Mouse (Mus musculus) telencephalon, adult 2 months (tissue): ENCODE data around the gene Qpctl.
"Not testable (repeated sequence)": the region's sequence is repeated elsewhere in the genome, so short reads cannot be mapped to it uniquely, and the experiment has no call there.

ENCODE experiments used
- DNase-seq: peaks from one replicate; pipeline ENCODE4 v3.0.0-alpha.2; 2011; ENCODE audit warnings: low read depth, low spot score

Gene Qpctl

DNA sequence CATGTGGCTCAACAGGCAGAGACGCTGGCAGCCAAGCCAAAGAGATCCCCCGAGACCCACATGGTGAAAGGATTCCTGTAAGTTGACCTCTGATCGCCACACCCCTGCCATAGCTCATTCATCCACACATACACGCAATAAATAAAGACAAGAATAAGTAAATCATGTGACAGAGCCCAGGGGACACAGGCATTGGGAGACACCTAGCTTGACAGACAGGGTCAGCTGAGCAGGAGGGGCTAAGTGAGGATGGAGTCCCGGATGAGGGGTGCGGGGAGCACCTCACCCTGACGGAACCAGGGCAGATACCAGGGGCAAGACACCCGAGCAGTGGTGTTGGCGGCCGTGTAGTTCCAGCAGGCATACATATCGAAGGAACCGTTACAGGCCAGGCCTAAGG lies 14.7 kb upstream of the Qpctl start:
- no peak for DNase-seq

DNA sequence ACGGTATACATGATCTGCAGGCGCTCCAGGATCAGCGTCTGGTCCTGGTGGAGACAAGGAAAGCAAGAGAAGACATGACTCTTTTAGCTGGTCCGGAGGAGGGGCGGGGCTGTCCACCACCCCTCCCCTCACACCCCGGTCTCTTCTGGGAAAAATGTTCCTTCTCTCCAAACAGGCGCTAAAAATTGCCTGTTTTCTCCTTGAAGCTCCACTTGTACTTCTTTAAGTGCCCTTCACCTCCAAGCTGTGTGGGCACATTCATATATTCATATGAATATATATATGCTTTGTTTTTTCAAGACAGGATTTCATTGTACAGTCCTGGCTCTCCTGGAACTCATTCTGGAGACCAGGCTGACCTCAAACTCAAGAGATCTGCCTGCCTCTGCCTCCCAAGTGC lies 13.8 kb upstream of the Qpctl start:
- no peak for DNase-seq

DNA sequence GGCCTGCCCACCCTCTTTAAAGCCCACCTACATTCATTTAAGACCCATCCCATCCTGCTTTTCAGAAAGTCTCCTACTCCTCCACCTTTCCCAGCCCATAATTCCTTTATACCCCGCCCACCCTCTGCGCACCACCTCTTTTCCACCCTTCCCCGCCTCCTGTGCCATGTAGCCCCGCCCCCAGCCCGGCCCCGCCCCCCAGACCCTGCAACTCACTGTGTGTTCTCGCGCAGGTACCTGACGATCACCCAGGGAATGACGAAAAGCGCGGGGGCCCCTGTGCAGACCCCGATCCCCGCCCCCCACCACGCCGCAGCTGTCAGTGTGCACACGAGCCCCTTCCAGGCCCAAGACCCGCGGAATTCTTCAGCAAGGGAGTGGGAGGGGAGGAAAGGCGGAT lies 11.0 kb upstream of the Qpctl start:
- no peak for DNase-seq

DNA sequence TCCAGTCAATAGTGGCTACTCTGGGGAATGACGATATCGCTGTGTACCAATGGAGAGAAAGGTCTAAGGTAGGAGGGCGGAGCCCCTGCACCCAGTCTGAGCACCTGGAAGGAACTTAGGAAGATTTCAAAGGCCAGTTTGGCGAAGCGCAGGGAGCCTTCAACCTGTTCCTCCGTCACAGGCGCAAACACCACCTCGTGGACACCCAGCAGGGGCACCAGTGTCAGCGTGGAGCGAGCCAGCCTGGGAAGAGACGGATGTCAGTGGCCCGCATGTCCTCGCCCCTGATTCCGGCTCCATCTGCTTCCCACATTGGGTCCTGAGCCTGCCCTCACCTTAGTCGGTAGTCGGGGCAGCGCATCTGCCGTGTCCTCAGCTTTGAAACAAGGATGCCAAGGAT lies 10.3 kb upstream of the Qpctl start:
- no peak for DNase-seq

DNA sequence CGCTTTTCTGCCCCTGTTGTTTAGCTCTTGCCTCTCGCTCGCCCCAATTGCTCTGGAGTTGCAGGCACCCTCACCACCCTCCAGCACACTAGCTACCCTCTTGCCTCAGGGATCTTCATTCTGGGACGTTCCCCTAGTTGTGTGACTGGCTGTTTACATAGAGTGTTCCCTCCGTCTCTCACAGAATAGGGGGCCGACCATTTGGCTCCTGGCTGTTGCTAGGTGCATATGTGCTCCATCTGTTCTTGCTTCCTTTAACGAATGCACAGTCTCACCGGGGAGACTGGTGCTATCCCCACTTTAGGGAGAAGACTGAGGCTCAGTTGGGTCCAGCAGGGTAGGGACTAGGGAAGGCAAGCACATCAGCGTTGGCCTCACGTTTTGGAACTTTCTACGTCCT lies 9.5 kb upstream of the Qpctl start:
- DNase-seq, result no peak

DNA sequence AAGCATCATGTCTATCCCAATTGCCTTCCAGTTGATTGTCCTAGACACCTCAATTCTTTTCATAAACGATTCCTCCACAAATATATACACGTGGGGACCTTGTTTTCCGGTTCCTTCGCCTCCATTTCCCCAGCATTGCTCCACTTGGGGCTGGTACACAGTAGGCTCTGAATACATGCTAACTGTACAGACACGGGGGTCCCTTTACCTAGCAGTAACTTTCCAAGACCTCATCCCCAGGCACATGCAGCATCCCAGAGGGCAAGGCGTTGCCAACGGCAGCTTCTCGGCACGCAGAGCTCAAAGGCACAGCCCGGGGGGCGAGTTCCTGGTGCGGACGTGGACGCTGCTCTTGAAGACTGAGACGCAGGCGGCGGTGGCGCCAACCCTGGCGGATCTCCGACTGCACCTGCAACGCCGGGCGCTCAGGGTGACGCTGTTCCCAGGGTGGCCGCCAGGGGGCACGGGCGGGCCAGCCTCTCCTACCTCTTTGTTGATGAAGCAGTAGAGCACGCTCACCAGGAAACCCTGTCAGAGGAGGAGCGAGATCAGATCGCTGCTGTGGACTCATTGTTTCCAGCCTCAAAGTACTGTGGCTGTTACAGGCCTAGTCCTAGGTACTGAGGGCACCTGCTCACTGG lies 8.2 kb upstream of the Qpctl start:
- DNase-seq, result no peak

DNA sequence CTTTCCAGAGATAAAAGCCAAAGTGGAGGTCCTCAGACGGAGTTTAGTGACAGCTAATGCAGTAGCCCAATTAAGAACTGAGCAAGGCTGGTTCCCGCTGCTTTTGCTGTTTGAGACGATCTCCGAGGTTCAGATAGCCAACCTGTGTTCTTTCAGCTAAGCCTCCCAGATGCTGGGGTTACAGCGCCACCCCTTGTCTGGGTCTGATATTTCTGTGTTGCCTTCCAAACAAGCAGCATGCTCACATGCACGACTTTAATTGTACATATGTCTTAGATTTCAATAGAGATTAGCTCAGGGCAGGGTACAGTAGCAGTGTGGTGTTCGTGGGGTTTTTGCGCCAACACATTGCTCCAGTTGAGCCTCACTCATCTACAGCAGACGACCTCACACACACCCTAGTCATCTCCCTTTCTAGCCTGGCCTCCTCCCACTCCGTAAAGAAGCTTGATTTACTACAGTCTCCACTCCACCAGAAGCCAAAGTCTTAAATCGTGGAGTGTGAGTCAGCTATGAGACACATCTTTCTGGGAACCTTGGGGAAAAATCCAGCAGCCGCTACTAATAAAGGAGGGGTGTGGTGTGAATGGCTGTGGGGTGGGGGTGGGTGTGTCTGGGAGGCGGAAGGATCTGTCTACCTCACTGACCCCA lies 6.9 kb upstream of the Qpctl start:
- no peak for DNase-seq

DNA sequence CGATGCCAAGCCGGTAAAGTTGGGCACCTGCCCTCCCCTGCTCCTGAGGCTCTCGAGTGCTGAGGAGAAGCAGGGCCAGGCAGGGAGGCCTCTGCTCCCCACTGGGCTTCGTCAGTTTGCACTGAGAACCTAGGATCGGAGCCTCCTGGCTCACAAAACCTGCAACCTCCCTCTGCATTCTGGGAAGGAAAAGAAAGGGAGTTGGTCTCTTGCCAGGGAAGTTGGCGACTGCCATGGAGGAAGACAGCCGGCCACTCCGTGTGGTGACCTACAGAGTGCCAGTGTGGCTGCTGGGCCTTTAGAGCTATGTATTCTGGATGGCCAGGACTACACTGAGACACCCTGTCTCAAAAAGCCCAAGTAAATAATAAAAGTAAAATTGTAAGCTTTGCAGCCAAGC lies 5.7 kb upstream of the Qpctl start:
- DNase-seq, result no peak

DNA sequence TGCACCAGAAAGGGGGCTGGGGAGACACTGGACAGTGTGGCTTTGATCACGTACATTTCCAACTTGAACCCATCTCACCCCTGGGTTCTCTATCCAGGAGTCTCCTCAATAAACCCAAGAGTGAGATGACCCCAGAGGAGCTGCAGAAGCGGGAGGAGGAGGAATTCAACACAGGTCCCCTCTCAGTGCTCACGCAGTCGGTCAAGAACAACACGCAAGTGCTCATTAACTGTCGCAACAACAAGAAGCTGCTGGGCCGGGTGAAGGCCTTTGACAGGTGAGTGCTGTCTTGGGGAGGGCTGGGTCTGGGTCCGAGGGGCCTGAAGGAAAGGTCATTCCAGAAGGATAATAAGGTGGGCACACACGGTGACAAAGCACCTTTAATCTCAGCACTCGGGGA lies 2.0 kb upstream of the Qpctl start:
- DNase-seq, result not testable (repeated sequence)

DNA sequence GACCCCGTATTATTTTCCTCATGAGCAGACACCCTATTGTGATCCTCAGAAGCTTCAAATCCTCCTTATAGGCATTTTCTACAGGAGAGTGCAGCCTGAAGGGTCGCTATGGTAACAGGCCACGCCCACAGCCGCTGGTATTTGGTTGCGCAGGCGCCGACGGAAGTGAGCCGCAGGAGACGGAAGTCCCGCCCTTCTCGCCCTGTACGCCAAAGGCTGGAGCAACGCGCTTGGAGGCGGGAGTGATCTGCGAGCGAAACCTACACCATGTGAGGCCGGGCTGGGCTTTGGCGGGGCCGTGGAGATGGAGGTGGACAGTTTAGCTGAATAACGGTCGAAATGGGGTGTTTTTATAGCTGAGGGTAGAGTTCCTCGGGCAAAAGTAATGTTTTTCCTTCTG lies 535 bp upstream of the Qpctl start, which contains the start of gene Snrpd2:
Snrpd2 (plus strand) TSS at position 97 of the 400 bp plus-strand sequence.
- DNase-seq, result peak; percentile 91

DNA sequence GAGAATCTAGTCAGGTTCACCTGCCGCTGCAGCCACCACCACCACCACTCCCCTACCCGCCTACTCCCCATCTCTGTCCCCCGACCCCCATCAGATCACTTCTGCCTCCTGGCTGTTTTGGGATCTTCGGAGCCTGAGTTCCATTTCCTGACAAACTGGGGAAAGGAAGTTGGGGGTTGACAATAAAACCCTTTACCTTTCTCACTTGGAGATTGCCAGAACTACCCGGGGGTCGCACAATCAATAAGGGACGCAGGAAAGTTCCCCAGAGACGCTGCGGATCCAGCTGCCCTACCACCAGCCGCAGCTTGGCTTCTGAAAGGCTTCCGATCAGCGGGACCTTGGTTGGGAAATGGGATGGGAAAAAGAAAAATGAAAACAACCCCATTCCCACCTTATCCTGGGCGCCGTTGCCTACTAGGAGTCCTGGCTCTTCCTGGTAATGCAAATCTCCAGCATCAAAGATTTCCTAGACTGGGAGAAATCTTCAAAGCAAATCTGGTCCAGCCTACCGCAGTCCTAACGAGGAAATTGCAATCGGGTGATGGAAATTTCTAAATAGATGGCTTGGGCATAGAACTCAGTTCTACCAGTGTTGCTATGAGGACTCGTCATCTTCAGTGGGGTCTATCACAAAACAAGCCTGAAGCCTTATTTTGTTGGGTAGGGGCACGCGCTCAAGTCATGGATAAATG lies 764 bp downstream of the Qpctl start:
- DNase-seq, result no peak

DNA sequence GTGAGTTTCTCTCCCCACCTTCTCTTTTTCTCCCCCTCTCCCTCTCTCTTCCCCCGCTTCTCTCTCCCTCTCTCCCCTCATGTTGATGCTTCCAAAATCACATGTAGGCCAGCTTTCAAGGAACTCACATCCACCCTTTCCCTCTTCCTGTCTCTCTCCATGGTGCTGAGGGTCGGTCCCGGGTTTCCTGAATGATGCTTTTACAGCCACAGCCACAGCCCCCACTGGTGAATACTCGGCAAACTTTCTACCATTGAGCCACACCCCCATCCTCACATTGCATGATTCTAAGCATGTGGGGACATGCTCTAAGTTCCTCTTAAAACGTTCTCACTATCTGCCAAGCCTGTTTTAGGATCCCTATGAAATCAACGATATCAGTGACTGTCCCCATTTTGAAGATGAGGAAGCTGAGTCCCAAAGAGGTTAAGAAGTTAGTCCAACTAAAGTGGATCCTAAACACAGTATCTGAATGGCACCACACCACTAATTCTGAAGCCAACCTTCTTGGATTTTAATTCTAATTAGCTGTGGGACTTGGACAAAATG lies 1.5 kb downstream of the Qpctl start:
- no peak for DNase-seq

DNA sequence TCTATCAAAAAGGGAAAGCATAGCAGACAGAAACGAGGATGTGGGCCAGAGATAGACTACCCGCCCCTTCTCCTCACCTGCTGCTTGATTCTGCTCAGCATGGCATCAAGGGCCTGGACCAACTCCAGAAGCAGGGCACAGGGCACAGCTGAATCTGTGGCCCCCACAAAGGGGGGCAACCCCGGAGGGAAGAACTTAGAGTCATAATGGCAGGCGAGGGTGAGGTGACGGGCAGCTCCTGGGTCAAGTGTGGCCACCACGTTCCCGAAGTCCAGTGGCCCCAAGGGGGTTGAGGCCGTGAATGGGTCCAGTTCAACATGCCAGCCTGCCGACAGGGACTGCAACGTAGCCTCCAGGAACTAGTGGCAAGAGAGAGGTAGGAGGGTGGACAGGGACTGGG lies 2.3 kb downstream of the Qpctl start:
- DNase-seq, result no peak

DNA sequence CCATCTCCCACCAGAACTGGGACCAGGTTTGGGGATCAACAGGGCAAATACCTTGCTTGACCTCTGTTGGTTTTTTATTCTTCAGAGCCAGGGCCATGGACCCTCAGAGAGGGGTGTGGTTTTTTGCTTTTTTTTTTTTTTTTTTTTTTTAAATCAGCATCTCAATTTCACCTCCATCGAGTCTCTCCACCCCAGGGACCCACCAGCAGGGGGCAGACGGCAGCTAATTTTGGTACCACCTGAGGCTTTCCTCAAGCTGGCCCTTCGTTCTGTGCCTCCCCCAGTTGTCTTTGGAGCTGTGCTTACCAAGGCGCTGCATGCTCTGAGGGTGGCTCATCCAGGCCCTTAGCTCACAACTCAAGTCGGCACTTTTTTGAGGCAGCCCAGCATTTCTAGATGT lies 11.7 kb downstream of the Qpctl start:
- DNase-seq, result no peak

DNA sequence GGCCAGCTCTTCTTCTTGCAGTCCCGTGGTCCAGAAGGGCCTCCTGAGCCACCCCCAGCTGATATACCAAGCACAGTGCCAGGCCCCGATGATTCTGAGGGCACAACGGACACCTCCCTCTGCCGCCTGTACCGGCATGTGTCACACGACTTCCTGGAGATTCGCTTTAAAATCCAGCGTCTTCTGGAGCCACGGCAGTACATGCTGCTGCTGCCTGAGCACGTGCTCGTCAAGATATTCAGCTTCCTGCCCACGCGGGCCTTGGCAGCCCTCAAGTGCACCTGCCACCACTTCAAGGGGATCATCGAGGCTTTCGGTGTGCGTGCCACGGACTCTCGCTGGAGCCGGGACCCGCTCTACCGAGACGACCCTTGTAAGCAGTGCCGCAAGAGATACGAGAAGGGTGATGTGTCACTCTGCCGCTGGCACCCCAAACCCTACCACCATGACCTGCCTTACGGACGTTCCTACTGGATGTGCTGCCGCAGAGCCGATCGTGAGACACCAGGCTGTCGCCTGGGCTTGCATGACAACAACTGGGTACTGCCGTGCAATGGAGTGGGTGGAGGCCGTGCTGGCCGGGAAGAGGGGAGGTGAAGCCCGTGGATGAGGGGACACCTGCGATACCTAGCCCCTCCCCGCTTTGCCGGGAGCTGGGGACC lies 12.3 kb downstream of the Qpctl start:
- peak; percentile 53 for DNase-seq

DNA sequence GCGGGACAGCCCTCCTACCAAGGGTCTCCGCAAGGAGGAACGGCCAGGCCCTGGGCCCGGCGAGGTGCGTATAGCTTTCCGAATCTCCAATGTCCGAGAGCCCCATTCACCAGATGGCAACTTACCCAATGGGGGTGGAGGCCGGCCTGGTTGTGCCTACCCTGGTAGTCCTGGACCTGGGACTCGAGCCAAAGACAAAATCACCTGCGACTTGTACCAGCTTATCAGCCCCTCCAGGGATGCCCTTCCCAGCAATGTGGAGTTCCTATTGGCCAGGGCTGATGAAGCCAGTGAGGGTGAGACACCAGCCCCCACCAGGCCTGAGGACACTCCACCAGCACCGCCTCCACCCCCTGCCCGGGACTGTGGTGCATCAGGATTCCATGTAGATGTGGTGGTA lies 12.9 kb downstream of the Qpctl start:
- no peak for DNase-seq

DNA sequence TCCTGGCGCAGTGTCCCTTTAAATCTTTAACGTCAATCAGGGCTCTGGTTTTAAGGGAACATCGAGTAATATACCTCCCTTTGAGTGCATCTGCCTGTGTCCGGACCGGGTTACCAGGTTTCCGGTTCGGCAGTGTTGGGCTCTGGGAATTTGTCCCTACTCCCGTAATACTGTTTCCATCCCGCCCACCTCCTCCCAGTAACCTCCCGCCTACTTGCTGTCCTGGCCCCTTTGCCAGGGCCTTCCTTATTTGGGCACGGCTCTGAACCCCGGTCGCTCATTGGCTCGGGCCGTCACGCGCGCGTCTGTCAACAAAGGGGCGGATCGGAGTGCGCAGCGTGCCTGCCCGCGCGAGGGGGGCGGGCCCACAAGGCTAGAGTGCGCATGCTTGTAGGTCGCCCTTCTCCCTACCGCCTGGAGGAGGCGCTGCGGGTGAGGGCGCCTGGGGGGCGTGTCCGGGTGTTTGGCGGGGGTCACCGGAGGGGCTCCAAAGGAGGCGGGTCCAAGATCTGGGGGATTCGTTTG lies 17.7 kb downstream of the Qpctl start:
- DNase-seq, result peak; percentile 98

DNA sequence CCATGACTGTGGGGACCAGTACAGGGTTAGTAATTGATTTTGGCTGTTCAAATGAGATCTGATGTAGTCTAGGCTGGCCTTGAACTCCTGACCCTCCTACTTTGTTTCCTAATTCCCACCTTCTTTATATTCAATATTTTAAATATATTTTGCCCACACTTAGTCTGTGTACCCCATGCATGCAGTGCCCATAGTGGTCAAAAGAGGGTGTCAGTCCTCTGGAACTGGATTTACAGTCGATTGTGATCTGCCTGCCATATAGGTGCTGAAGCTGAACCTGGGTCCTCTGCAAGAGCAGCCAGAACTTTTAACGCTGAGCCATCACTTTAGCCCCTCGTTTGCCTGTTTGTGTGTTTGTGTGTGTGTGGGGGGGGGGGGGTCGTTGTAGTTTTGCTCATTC lies 18.4 kb downstream of the Qpctl start:
- no peak for DNase-seq

DNA sequence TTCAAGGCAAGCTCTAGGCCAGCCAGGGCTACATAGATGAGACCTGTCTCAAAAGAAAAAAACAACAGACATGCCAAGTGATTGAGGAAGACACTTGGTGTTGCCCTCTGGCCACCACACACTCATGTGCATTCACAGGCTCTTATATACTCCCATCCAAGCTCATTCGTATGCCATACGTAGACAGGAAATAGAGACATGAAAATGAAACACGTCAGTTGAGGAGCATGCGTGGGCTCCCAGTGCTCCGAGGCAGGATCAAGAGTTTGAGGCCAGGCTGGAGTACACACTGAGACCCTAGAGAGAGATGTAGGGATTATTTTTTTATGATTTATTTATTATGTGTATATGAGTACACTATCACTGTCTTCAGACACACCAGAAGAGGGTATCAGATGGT lies 19.7 kb downstream of the Qpctl start:
- no peak for DNase-seq

DNA sequence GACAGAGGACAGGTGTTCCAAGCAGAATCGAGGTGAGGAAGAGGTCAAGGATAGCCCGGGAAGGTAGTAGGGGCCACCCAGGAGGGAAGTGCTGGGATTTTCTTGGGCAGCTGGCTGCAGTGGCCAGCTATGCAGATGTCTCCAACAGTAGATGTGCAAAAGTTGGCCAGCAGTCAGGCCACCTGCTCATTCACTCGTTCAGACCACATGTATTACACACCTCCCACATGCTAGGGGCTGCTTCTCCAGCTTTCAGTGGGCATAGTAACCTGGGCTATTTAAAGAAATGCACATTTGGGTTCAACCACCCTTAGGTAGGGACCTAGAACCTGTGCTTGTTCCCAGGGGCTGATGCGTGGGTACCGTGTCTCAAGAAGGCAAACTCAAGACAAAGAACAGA lies 21.3 kb downstream of the Qpctl start:
- no peak for DNase-seq

DNA sequence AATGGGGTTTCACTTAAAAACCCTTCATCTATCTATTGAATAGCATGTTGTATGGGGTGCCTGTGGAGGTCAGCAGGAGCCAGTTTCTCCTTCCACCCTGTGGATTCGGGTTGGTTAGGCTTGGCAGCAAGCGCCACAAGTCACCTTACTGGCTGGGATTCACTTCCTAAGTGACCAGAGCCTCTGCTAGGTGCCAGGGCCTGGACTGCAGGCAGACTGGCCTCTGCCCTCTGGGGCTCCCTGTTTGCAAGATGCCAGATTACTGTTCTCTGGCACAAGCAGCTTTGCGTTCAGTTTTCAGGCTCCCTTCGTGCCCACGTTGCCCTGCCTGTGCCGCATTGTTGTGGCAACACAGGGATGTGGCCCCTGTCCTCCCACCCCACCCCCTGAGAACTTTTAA lies 24.4 kb downstream of the Qpctl start:
- DNase-seq, result no peak

DNA sequence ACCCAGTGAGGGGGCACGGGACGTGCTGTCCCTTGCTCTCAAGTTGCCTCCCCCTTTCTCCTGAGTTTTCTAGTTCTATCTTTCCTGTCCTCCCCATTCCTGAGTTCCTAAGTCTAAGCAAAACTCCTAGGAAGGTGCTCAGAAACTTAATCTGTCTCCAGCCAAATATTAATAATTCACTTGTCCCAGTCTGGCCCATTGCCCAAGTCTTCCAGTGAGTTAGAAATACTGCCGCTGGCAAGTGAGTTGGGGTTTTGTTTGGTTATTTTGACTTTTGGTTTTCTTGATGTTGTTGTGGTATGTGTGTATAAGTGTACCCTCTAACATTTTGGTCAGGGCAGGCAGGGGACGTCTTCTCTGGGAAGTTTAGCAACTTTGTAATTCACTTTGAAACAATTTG lies 27.4 kb downstream of the Qpctl start:
- DNase-seq, result no peak
